Mouse (Mus musculus) C2C12 (cell line): ENCODE measurements around the gene Cops6.

Experiments used
- CEBPB ChIP-seq: IDR thresholded peaks from one replicate; pipeline ENCODE4 v1.6.1; 2011; ENCODE audit warnings: low read depth, mild to moderate bottlenecking, control low read depth, moderate library complexity
- CTCF ChIP-seq: IDR thresholded peaks from one replicate; pipeline ENCODE4 v1.5.1; 2011; ENCODE audit not compliant: control insufficient read depth, insufficient read depth, insufficient read length
- FOSL1 ChIP-seq: IDR thresholded peaks from one replicate; pipeline ENCODE4 v1.8.0; 2011; ENCODE audit warnings: mild to moderate bottlenecking, low read length; ENCODE audit not compliant: poor library complexity, insufficient read depth, severe bottlenecking
- MAX ChIP-seq: IDR thresholded peaks from one replicate; pipeline ENCODE4 v1.6.1; 2011; ENCODE audit warnings: mild to moderate bottlenecking, control low read depth
- MYOD1 ChIP-seq: IDR thresholded peaks from one replicate; pipeline ENCODE4 v1.6.1; 2011; ENCODE audit warnings: low read depth; ENCODE audit not compliant: control insufficient read depth, insufficient read length
- MYOG ChIP-seq: IDR thresholded peaks from one replicate; pipeline ENCODE4 v1.6.1; 2011; ENCODE audit not compliant: control insufficient read depth, insufficient read length; ENCODE audit errors: extremely low read depth
- USF1 ChIP-seq: IDR thresholded peaks from one replicate; pipeline ENCODE4 v1.6.1; 2011; ENCODE audit warnings: low read depth, mild to moderate bottlenecking, control low read depth, moderate library complexity

DNA sequence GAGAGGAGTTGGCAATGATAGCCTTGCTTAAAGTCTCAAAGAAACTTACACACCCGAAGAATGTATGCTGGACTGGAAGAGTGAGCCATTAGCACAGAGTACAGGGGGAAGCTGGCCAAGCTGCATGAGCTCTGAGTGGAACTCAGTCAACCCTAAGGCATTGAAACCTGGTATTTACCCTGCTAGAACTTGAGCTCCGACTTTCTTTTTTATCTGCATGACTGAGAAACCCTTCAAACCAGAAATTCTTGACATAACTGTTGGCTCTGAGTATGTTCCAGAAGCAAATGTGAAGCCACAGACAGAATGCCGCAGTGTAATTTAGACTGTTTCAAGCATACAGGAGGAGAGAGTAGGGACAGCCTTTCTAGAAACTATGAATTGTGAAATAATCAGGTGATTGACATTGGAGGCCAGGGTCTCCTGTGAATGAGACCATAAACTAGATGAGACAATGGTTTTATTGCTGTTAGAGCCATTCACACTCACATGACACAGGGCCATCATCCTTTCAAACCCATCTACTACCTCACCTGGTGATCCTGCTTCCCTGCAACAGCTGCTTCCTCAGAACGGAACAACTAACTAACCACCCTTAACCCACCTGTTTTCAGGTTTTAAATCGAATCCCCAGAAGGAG lies 28.3 kb upstream of the Cops6 start:
- TF ChIP-seq MYOG (no peak), MAX (no peak), CTCF (no peak), USF1 (no peak), FOSL1 (no peak), MYOD1 (no peak), CEBPB (no peak)
